ENCODE assay signal across 8 mouse cellular contexts in the genomic region with DNA sequence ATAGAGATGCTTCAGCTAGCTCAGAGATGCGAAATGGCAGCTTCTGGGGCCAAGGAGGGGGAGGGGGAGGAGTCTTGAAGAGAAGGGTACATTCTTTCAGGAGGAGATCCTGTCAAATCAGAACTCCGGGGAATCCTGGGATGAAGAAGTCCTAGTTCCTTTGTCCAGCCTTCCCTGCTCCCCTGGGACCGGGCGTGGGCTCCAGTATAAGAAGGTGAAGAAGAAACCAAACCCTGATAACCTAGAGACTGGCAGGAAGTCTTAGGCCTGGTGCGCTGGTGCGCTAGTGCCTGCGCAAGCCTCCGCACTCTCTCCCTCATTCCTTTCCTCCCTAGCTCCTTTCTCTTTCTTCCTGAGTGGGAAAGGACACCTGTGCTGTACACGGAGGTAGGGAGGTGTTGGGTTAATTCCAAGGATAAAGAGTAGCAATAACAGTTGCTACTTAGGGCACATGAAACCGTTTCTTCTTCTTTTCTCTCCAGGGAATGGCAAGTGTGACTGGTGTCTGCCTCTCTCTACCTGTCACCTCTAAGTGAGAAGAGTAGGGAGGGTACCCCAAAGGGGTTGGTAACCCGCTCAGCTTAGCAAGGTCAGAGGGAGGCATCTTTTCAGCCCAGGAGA. TPM values are rescaled to one million over a fixed set of nuclear protein-coding genes. Genes with fewer than 3 reads are reported as not detected.
DNase-seq lines count a peak whose midpoint lies in the region; ATAC-seq and TF ChIP-seq lines count a peak whose summit lies in the region.

No protein-coding gene starts in this region.

- TF ChIP-seq CTCF in E14TG2a.4 (conservative IDR thresholded peaks at IDR 0.05; ENCODE audit: low read length), result no peak

- ATAC-seq in erythroblast, adult 5-6 weeks (replicated peaks; ENCODE audit: low FRiP score, poor library complexity, severe bottlenecking), result no peak
- no peak for ATAC-seq in forebrain, embryonic 15.5 days (replicated peaks)
- no peak for ATAC-seq in liver, embryonic 16.5 days (ENCODE audit: low read depth)
- ATAC-seq in stomach, embryonic 15.5 days (ENCODE audit: insufficient read depth, low FRiP score, low read depth), result no peak

- peaks cover 37% of the 10 kb centered on the region for H3K4me1 ChIP-seq in erythroblast, embryonic 14.5 days (ENCODE audit: control insufficient read depth)
- peaks cover 34% of the 10 kb centered on the region for H3K4me1 ChIP-seq in E14TG2a.4 (replicated peaks; ENCODE audit: low read depth, low read length)
- peaks cover 23% of the 10 kb centered on the region for H3K4me1 ChIP-seq in forebrain, embryonic 15.5 days
- H3K4me1 ChIP-seq in liver, embryonic 16.5 days (ENCODE audit: control insufficient read depth, low read depth, low read length), result peaks cover 18% of the 10 kb centered on the region
- peaks cover 10% of the 10 kb centered on the region; the same call in 1 of the 2 replicates for H3K4me1 ChIP-seq in stomach, embryonic 15.5 days

- H3K4me2 ChIP-seq in forebrain, embryonic 15.5 days (replicated peaks), result peak overlapping the region; percentile 100
- H3K4me2 ChIP-seq in liver, embryonic 16.5 days (ENCODE audit: low read depth, low read length), result peak overlapping the region; percentile 100
- peak overlapping the region; percentile 98 for H3K4me2 ChIP-seq in stomach, embryonic 15.5 days

- peak overlapping the region; percentile 63; the same call in 1 of the 2 replicates for H3K9ac ChIP-seq in forebrain, embryonic 15.5 days (replicated peaks)
- H3K9ac ChIP-seq in liver, embryonic 16.5 days (ENCODE audit: low read depth, low read length), result peak overlapping the region; percentile 94
- H3K9ac ChIP-seq in stomach, embryonic 15.5 days, result peak overlapping the region; percentile 95; the same call in 1 of the 2 replicates

- peaks cover 8% of the 10 kb centered on the region for H3K27me3 ChIP-seq in erythroblast, embryonic 14.5 days (ENCODE audit: control insufficient read depth)
- peaks cover 10% of the 10 kb centered on the region; the same call in 1 of the 2 replicates for H3K27me3 ChIP-seq in E14TG2a.4 (ENCODE audit: insufficient read depth, low read length)
- peaks cover 13% of the 10 kb centered on the region; the same call in 1 of the 2 replicates for H3K27me3 ChIP-seq in forebrain, embryonic 15.5 days
- no peaks in the 10 kb centered on the region for H3K27me3 ChIP-seq in liver, embryonic 16.5 days (ENCODE audit: control insufficient read depth, insufficient read depth, low read depth, low read length)
- H3K27me3 ChIP-seq in stomach, embryonic 15.5 days (replicated peaks), result no peaks in the 10 kb centered on the region

- no peak for DNase-seq in ovary, adult 18-20 months (ENCODE audit: low spot score)
- DNase-seq in layer of hippocampus, postnatal 25 days (ENCODE audit: extremely low spot score in 1 of 2, low spot score in 1 of 2), result no peak

- peaks cover 36% of the 10 kb centered on the region for H3K36me3 ChIP-seq in erythroblast, embryonic 14.5 days (ENCODE audit: control insufficient read depth)
- peaks cover 41% of the 10 kb centered on the region for H3K36me3 ChIP-seq in E14TG2a.4 (ENCODE audit: insufficient read depth, low read length)
- H3K36me3 ChIP-seq in forebrain, embryonic 15.5 days, result no peaks in the 10 kb centered on the region
- peaks cover 2% of the 10 kb centered on the region for H3K36me3 ChIP-seq in liver, embryonic 16.5 days (ENCODE audit: control insufficient read depth, insufficient read depth)
- H3K36me3 ChIP-seq in stomach, embryonic 15.5 days, result peaks cover 11% of the 10 kb centered on the region; the same call in 1 of the 2 replicates

- WGBS in forebrain, embryonic 15.5 days, result 9% methylated on average over 11 of the region's 11 CpGs
- WGBS in liver, embryonic 16.5 days (ENCODE audit: insufficient replicate concordance), result 18% methylated on average over 11 of the region's 11 CpGs
- 31% methylated on average over 11 of the region's 11 CpGs for WGBS in stomach, embryonic 15.5 days

- H3K9me3 ChIP-seq in erythroblast, embryonic 14.5 days (ENCODE audit: control insufficient read depth, low read length), result no peaks in the 10 kb centered on the region
- H3K9me3 ChIP-seq in E14TG2a.4 (ENCODE audit: low read length), result no peaks in the 10 kb centered on the region
- H3K9me3 ChIP-seq in forebrain, embryonic 15.5 days, result no peaks in the 10 kb centered on the region
- no peaks in the 10 kb centered on the region for H3K9me3 ChIP-seq in liver, embryonic 16.5 days (replicated peaks; ENCODE audit: control insufficient read depth, low read length)
- H3K9me3 ChIP-seq in stomach, embryonic 15.5 days, result no peaks in the 10 kb centered on the region

- no peak overlapping the region for H3K27ac ChIP-seq in forebrain, embryonic 15.5 days (replicated peaks)
- H3K27ac ChIP-seq in liver, embryonic 16.5 days (ENCODE audit: low read length), result peak overlapping the region; percentile 87
- H3K27ac ChIP-seq in stomach, embryonic 15.5 days, result peak overlapping the region; percentile 90; the same call in 1 of the 2 replicates

- peak overlapping the region; percentile 77 for H3K4me3 ChIP-seq in erythroblast, embryonic 14.5 days (replicated peaks)
- H3K4me3 ChIP-seq in E14TG2a.4 (replicated peaks; ENCODE audit: low read length), result peak overlapping the region; percentile 98
- peak overlapping the region; percentile 85 for H3K4me3 ChIP-seq in forebrain, embryonic 15.5 days
- H3K4me3 ChIP-seq in liver, embryonic 16.5 days (ENCODE audit: low read depth, low read length), result peak overlapping the region; percentile 88
- H3K4me3 ChIP-seq in stomach, embryonic 15.5 days (replicated peaks), result peak overlapping the region; percentile 92

RNA-seq across cellular contexts. Expression of gene Esyt1, which starts 1.4 kb away (rescaled TPM):
- 2.7 and 2.9 TPM in 2 replicates for polyA plus RNA-seq in erythroblast, embryonic 14.5 days (2012)
- 15.2 and 16.9 TPM in 2 replicates for total RNA-seq in erythroblast, adult 5-6 weeks (2015; ENCODE audit: low replicate concordance)
- 24.8 and 27.9 TPM in 2 replicates for total RNA-seq in erythroblast, adult 5-6 weeks (2017; ENCODE audit: low replicate concordance)
- polyA plus RNA-seq in forebrain, embryonic 15.5 days (2015; fragmentation: Nextera tagmentation; extraction: Ambion mirVana), result 6.8 and 7.6 TPM in 2 replicates
- 10.3 and 10.5 TPM in 2 replicates for polyA plus RNA-seq in liver, embryonic 16.5 days (2015; fragmentation: Nextera tagmentation; extraction: Ambion mirVana)
- polyA plus RNA-seq in stomach, embryonic 15.5 days (2015; fragmentation: Nextera tagmentation; extraction: Ambion mirVana), result 28.8 and 32.1 TPM in 2 replicates
- 1 to 10 TPM; 4.6 to 5.0 TPM for total RNA-seq in layer of hippocampus, postnatal 25 days (2021)

RNA-seq across cellular contexts. Expression of gene Zc3h10, which starts 23.4 kb away (rescaled TPM):
- 1.6 and 1.9 TPM in 2 replicates for polyA plus RNA-seq in erythroblast, embryonic 14.5 days (2012)
- 0.19 and 0.63 TPM in 2 replicates for total RNA-seq in erythroblast, adult 5-6 weeks (2015; ENCODE audit: low replicate concordance)
- total RNA-seq in erythroblast, adult 5-6 weeks (2017; ENCODE audit: low replicate concordance), result 2.8 and 3.2 TPM in 2 replicates
- 22.8 and 24.5 TPM in 2 replicates for polyA plus RNA-seq in forebrain, embryonic 15.5 days (2015; fragmentation: Nextera tagmentation; extraction: Ambion mirVana)
- 4.9 and 5.7 TPM in 2 replicates for polyA plus RNA-seq in liver, embryonic 16.5 days (2015; fragmentation: Nextera tagmentation; extraction: Ambion mirVana)
- 12.1 and 12.4 TPM in 2 replicates for polyA plus RNA-seq in stomach, embryonic 15.5 days (2015; fragmentation: Nextera tagmentation; extraction: Ambion mirVana)
- 10 to 100 TPM; 13.2 to 14.8 TPM for total RNA-seq in layer of hippocampus, postnatal 25 days (2021)

RNA-seq across cellular contexts. Expression of gene Rpl41, which starts 24.9 kb away (rescaled TPM):
- polyA plus RNA-seq in erythroblast, embryonic 14.5 days (2012), result 2,301 and 2,563 TPM in 2 replicates
- total RNA-seq in erythroblast, adult 5-6 weeks (2015; ENCODE audit: low replicate concordance), result 936 and 1,095 TPM in 2 replicates
- 729 and 801 TPM in 2 replicates for total RNA-seq in erythroblast, adult 5-6 weeks (2017; ENCODE audit: low replicate concordance)
- polyA plus RNA-seq in forebrain, embryonic 15.5 days (2015; fragmentation: Nextera tagmentation; extraction: Ambion mirVana), result 2,336 and 2,513 TPM in 2 replicates
- polyA plus RNA-seq in liver, embryonic 16.5 days (2015; fragmentation: Nextera tagmentation; extraction: Ambion mirVana), result 2,106 and 2,245 TPM in 2 replicates
- polyA plus RNA-seq in stomach, embryonic 15.5 days (2015; fragmentation: Nextera tagmentation; extraction: Ambion mirVana), result 3,689 and 3,942 TPM in 2 replicates
- total RNA-seq in layer of hippocampus, postnatal 25 days (2021), result 1,000 to 10,000 TPM; 1,459 to 1,623 TPM

RNA-seq across cellular contexts. Expression of gene Myl6b, which starts 25.7 kb away (rescaled TPM):
- polyA plus RNA-seq in erythroblast, embryonic 14.5 days (2012), result 0.63 and 0.76 TPM in 2 replicates
- total RNA-seq in erythroblast, adult 5-6 weeks (2015; ENCODE audit: low replicate concordance), result 5.4 TPM in 1 of 2 replicates, not detected in the other
- 0.85 TPM in 1 of 2 replicates, not detected in the other for total RNA-seq in erythroblast, adult 5-6 weeks (2017; ENCODE audit: low replicate concordance)
- 4.7 and 5.6 TPM in 2 replicates for polyA plus RNA-seq in forebrain, embryonic 15.5 days (2015; fragmentation: Nextera tagmentation; extraction: Ambion mirVana)
- polyA plus RNA-seq in liver, embryonic 16.5 days (2015; fragmentation: Nextera tagmentation; extraction: Ambion mirVana), result 1.8 and 2.0 TPM in 2 replicates
- polyA plus RNA-seq in stomach, embryonic 15.5 days (2015; fragmentation: Nextera tagmentation; extraction: Ambion mirVana), result 3.0 and 3.4 TPM in 2 replicates
- 10 to 100 TPM; 17.4 to 18.9 TPM for total RNA-seq in layer of hippocampus, postnatal 25 days (2021)

RNA-seq across cellular contexts. Expression of gene Myl6, which starts 30.3 kb away (rescaled TPM):
- polyA plus RNA-seq in erythroblast, embryonic 14.5 days (2012), result 36.6 and 41.6 TPM in 2 replicates
- 410 and 475 TPM in 2 replicates for total RNA-seq in erythroblast, adult 5-6 weeks (2015; ENCODE audit: low replicate concordance)
- 558 TPM in 2 replicates for total RNA-seq in erythroblast, adult 5-6 weeks (2017; ENCODE audit: low replicate concordance)
- 682 and 697 TPM in 2 replicates for polyA plus RNA-seq in forebrain, embryonic 15.5 days (2015; fragmentation: Nextera tagmentation; extraction: Ambion mirVana)
- 448 and 465 TPM in 2 replicates for polyA plus RNA-seq in liver, embryonic 16.5 days (2015; fragmentation: Nextera tagmentation; extraction: Ambion mirVana)
- polyA plus RNA-seq in stomach, embryonic 15.5 days (2015; fragmentation: Nextera tagmentation; extraction: Ambion mirVana), result 1,838 and 1,873 TPM in 2 replicates
- 100 to 1,000 TPM; 551 to 619 TPM for total RNA-seq in layer of hippocampus, postnatal 25 days (2021)
